Mouse (Mus musculus) adrenal gland, postnatal 14 days (tissue): ENCODE measurements around the gene Tmprss13. TPM values are rescaled to one million over a fixed set of nuclear protein-coding genes. Genes with fewer than 3 reads are reported as not detected.

Source experiments
- DNase-seq: peaks from one replicate; pipeline ENCODE4 v3.0.0; 2021; ENCODE audit warnings: mixed read lengths
- total RNA-seq: library from RNA; stranded (reverse); gene quantifications from 2 replicates; pipeline ENCODE4 v1.2.3, GENCODE M21; 2021

The Tmprss13 gene
- total RNA-seq, 1 experiment from 2014 or later = 0.15 TPM

GRCm38 (mm10) chr9:45382834-45383233 is 63.9 kb downstream of the Tmprss13 start:
- DNase-seq = no peak

DNA sequence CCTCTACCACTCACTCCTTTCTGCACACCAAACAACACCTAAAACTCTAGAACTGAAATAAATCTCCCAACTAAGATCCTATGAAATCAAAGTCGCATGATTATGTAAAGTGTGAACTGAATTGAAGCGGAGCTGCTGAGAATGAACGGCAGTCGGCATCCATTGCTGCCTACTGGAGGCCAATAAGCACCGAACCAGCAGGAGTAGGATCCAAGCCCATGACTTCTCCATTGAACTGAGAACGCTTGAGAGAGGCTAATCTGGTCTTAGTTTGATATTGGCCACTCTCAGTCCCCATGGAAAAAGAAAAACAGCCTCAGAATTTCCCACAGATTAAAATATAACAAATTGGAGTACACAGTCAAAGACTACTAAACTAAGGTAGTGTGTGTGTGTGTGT is 65.0 kb downstream of the Tmprss13 start:
- DNase-seq = no peak

DNA sequence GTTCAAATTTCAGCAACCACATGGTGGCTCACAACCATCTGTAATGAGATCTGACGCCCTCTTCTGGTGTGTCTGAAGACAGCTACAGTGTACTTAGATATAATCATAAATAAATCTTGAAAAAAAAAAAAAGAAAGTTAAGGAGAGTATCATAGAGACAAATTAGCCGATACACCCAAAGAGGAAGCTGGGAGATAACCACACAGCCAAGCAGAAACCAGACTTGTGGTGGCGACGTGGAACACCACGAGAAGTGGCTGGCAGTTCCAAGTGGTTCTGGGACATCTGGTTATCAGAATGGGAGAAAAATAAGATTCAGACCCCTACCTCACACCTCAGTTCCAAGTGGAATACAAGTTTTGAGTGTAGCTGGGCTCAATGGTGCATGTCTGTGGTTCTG is 67.8 kb downstream of the Tmprss13 start:
- DNase-seq = no peak

GRCm38 (mm10) chr9:45388385-45388994 is 69.6 kb downstream of the Tmprss13 start:
- peak; percentile 91 for DNase-seq

- DNase-seq = no peak
Measured at GRCm38 (mm10) chr9:45389596-45389995, 70.7 kb downstream of the Tmprss13 start.

GRCm38 (mm10) chr9:45391299-45391698 is 72.4 kb downstream of the Tmprss13 start:
- DNase-seq = no peak

DNA sequence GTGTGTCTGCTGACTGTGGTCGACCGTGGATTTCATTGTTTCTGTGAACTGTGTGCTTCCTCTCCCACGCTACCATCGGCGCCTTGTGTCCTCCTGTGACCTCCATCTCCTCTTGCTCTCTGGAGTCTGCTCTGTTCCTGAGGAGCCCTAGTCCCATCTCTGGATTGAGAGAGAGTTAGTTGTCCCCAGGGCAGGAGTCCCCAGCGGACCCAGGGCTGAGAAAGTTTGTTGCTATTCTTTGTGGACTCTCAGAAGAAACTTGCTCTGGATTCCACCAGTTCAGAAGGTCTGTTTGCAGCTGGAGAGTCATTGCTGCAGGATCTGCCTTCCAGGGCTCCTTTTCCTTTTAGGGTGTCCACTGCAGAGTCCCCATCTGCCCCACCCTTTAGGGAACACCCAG is 76.3 kb downstream of the Tmprss13 start:
- no peak for DNase-seq

- DNase-seq = no peak
Measured at GRCm38 (mm10) chr9:45395796-45396195, 76.9 kb downstream of the Tmprss13 start.

Other genes starting within 250 kb of the Tmprss13 start
- 1.0 and 3.4 TPM in 2 replicates for gene Jaml, start 239.9 kb upstream of the Tmprss13 start, total RNA-seq
- 7.6 and 8.6 TPM in 2 replicates for gene Scn2b, start 201.3 kb upstream of the Tmprss13 start, total RNA-seq
- gene Scn4b, start 180.7 kb upstream of the Tmprss13 start, total RNA-seq = 0.56 and 0.59 TPM in 2 replicates
- not detected in 2 replicates for gene BC049352, start 137.1 kb upstream of the Tmprss13 start, total RNA-seq
- gene Tmprss4, start 115.0 kb upstream of the Tmprss13 start, total RNA-seq = not detected in 2 replicates
- 1.6 and 4.4 TPM in 2 replicates for gene Il10ra, start 50.0 kb upstream of the Tmprss13 start, total RNA-seq
- gene Fxyd6, start 51.1 kb downstream of the Tmprss13 start, total RNA-seq = 110 and 140 TPM in 2 replicates
- 3.0 and 6.3 TPM in 2 replicates for gene Fxyd2, start 80.6 kb downstream of the Tmprss13 start, total RNA-seq
- 0.78 and 1.4 TPM in 2 replicates for gene Dscaml1, start 107.5 kb downstream of the Tmprss13 start, total RNA-seq